24 mouse cellular contexts compared by ENCODE assay signal in the genomic region with DNA sequence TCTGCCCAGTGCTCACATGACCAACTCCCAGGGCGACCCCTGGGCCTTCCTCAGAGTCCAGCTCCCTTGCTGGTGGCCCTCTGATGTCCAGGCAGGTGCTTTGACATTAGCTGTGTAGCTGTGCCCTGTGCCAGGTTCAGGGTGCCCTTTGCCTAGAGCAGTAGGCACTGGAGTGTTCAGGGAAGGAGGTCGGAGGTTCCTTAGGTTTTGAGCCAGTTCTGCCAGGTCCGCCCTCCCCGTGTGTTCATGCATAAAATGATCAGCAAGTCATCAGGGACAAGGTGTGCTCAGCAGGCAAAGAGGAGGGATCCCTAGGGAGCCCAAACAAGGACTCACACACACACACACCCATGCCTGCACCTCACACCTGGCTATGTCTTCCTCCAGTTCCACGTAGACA. TPM values are rescaled to one million over a fixed set of nuclear protein-coding genes. Genes with fewer than 3 reads are reported as not detected.
DNase-seq lines count a peak whose midpoint lies in the region; ATAC-seq and TF ChIP-seq lines count a peak whose summit lies in the region.
"Had no signal": no experiment of that assay in that cellular context is flagged by ENCODE, and none has a peak within 500 bp of the region (broad histone marks: within the 10 kb centered on the region; RNA-seq: fewer than 3 reads in every experiment).

No protein-coding gene starts in this region.

- no peak overlapping the region for H3K9ac ChIP-seq in forebrain, embryonic 12.5 days
- no peak overlapping the region for H3K9ac ChIP-seq in kidney, embryonic 14.5 days (ENCODE audit: low read depth, low read length)
- no peak overlapping the region for H3K9ac ChIP-seq in kidney, embryonic 16.5 days (replicated peaks; ENCODE audit: low read length)
- H3K9ac ChIP-seq in stomach, embryonic 16.5 days (ENCODE audit: low read length), result peak overlapping the region; percentile 65
- H3K9ac ChIP-seq: forebrain, embryonic 15.5 days; hindbrain, embryonic 14.5 days had no signal

- DNase-seq in forebrain, embryonic 10.5 days (ENCODE audit: extremely low spot score, low spot score), result no peak
- peak; percentile 86 for DNase-seq in kidney, adult 2 months
- DNase-seq in cerebellum, adult 9-10 months, result no peak
- DNase-seq in spleen, adult 18-20 months, result no peak
- DNase-seq: adrenal gland, postnatal 14 days; cerebellum, adult 2 months; gastrocnemius, postnatal 25 days; left cerebral cortex, postnatal 4 days; lung, adult 2 months; retina, postnatal 1 day; right cerebral cortex, postnatal 4 days; thymus, postnatal 4 days had no signal

- TF ChIP-seq CTCF in kidney, adult 2 months (conservative IDR thresholded peaks at IDR 0.05; ENCODE audit: insufficient read depth, insufficient read length, low read depth, low read length), result no peak

- H3K36me3 ChIP-seq in forebrain, embryonic 10.5 days (replicated peaks), result no peaks in the 10 kb centered on the region
- no peaks in the 10 kb centered on the region for H3K36me3 ChIP-seq in forebrain, embryonic 12.5 days (replicated peaks)
- no peaks in the 10 kb centered on the region for H3K36me3 ChIP-seq in kidney, adult 2 months (ENCODE audit: control insufficient read depth, insufficient read depth, low read length)
- H3K36me3 ChIP-seq in kidney, embryonic 14.5 days (ENCODE audit: control insufficient read depth, insufficient read depth, low read length), result no peaks in the 10 kb centered on the region
- H3K36me3 ChIP-seq in kidney, embryonic 16.5 days (ENCODE audit: insufficient read depth, low read length), result no peaks in the 10 kb centered on the region
- H3K36me3 ChIP-seq in stomach, embryonic 16.5 days (ENCODE audit: control insufficient read depth, insufficient read depth, low read length), result no peaks in the 10 kb centered on the region
- H3K36me3 ChIP-seq: forebrain, embryonic 15.5 days had no signal

- H3K27me3 ChIP-seq in forebrain, embryonic 10.5 days (ENCODE audit: poor library complexity, severe bottlenecking), result no peaks in the 10 kb centered on the region
- H3K27me3 ChIP-seq in forebrain, embryonic 12.5 days, result no peaks in the 10 kb centered on the region
- H3K27me3 ChIP-seq in kidney, adult 2 months (replicated peaks; ENCODE audit: control insufficient read depth, insufficient read depth, low read length), result no peaks in the 10 kb centered on the region
- no peaks in the 10 kb centered on the region for H3K27me3 ChIP-seq in kidney, embryonic 14.5 days (ENCODE audit: control insufficient read depth, insufficient read depth, low read length)
- no peaks in the 10 kb centered on the region for H3K27me3 ChIP-seq in kidney, embryonic 16.5 days (ENCODE audit: insufficient read depth, low read length)
- H3K27me3 ChIP-seq in stomach, embryonic 16.5 days (ENCODE audit: control insufficient read depth, insufficient read depth, low read length), result no peaks in the 10 kb centered on the region
- H3K27me3 ChIP-seq: forebrain, embryonic 15.5 days had no signal

- H3K4me2 ChIP-seq in forebrain, embryonic 12.5 days, result no peak overlapping the region
- no peak overlapping the region for H3K4me2 ChIP-seq in kidney, embryonic 14.5 days (replicated peaks; ENCODE audit: low read depth, low read length)
- no peak overlapping the region for H3K4me2 ChIP-seq in kidney, embryonic 16.5 days (replicated peaks; ENCODE audit: low read depth, low read length)
- H3K4me2 ChIP-seq in stomach, embryonic 16.5 days (ENCODE audit: low read depth, low read length), result peak overlapping the region; percentile 37
- H3K4me2 ChIP-seq: forebrain, embryonic 15.5 days; heart, embryonic 11.5 days; hindbrain, embryonic 14.5 days; liver, embryonic 11.5 days; midbrain, embryonic 11.5 days had no signal

- no peak for ATAC-seq in forebrain, embryonic 12.5 days (ENCODE audit: low FRiP score)
- no peak for ATAC-seq in kidney, embryonic 14.5 days (ENCODE audit: low FRiP score, low TSS enrichment)
- ATAC-seq in kidney, embryonic 16.5 days (ENCODE audit: low FRiP score, low TSS enrichment), result no peak; the same call in 1 of the 2 replicates
- no peak for ATAC-seq in stomach, embryonic 16.5 days (ENCODE audit: insufficient read depth, low FRiP score)
- ATAC-seq: forebrain, embryonic 15.5 days had no signal

- TF ChIP-seq POLR2A in kidney, adult 2 months (IDR thresholded peaks at IDR 0.05; ENCODE audit: low read depth, low read length), result no peak

- H3K4me1 ChIP-seq in forebrain, embryonic 10.5 days, result peaks cover 17% of the 10 kb centered on the region
- H3K4me1 ChIP-seq in forebrain, embryonic 12.5 days, result no peaks in the 10 kb centered on the region
- peaks cover 9% of the 10 kb centered on the region for H3K4me1 ChIP-seq in kidney, adult 2 months (ENCODE audit: control insufficient read depth, insufficient read depth, low read length)
- H3K4me1 ChIP-seq in kidney, embryonic 14.5 days (ENCODE audit: control insufficient read depth, insufficient read depth, low read length), result peaks cover 20% of the 10 kb centered on the region
- peaks cover 35% of the 10 kb centered on the region for H3K4me1 ChIP-seq in kidney, embryonic 16.5 days (ENCODE audit: insufficient read depth, low read length)
- peaks cover 9% of the 10 kb centered on the region; the same call in 1 of the 2 replicates for H3K4me1 ChIP-seq in stomach, embryonic 16.5 days (ENCODE audit: control insufficient read depth, insufficient read depth, low read length)
- H3K4me1 ChIP-seq: forebrain, embryonic 15.5 days had no signal

- no peak overlapping the region for H3K4me3 ChIP-seq in forebrain, embryonic 10.5 days
- no peak overlapping the region for H3K4me3 ChIP-seq in forebrain, embryonic 12.5 days (replicated peaks)
- H3K4me3 ChIP-seq in kidney, adult 2 months (ENCODE audit: insufficient read depth, low read depth, low read length), result no peak overlapping the region
- no peak overlapping the region for H3K4me3 ChIP-seq in kidney, embryonic 14.5 days (ENCODE audit: low read length)
- no peak overlapping the region for H3K4me3 ChIP-seq in kidney, embryonic 16.5 days (ENCODE audit: low read length)
- no peak overlapping the region for H3K4me3 ChIP-seq in stomach, embryonic 16.5 days (replicated peaks; ENCODE audit: low read length)
- H3K4me3 ChIP-seq: erythroblast, embryonic 14.5 days; forebrain, embryonic 15.5 days had no signal

- H3K27ac ChIP-seq in forebrain, embryonic 10.5 days, result 0 out of 2 replicates have a peak overlapping the region, but pooled peaks have one; percentile 4
- no peak overlapping the region for H3K27ac ChIP-seq in forebrain, embryonic 12.5 days
- H3K27ac ChIP-seq in kidney, adult 2 months (ENCODE audit: insufficient read depth, low read depth, low read length), result no peak overlapping the region; the same call in 1 of the 2 replicates
- H3K27ac ChIP-seq in kidney, embryonic 14.5 days (ENCODE audit: low read depth, low read length), result no peak overlapping the region
- peak overlapping the region; percentile 35; the same call in 1 of the 2 replicates for H3K27ac ChIP-seq in kidney, embryonic 16.5 days (ENCODE audit: low read length)
- peak overlapping the region; percentile 96 for H3K27ac ChIP-seq in stomach, embryonic 16.5 days (ENCODE audit: low read length)
- H3K27ac ChIP-seq: forebrain, embryonic 15.5 days; hindbrain, embryonic 14.5 days; macrophage had no signal

- 77% methylated on average over 5 of the region's 5 CpGs for WGBS in forebrain, embryonic 10.5 days
- 73% methylated on average over 5 of the region's 5 CpGs for WGBS in forebrain, embryonic 12.5 days
- 35% methylated on average over 5 of the region's 5 CpGs for WGBS in kidney, adult 2 months
- 62% methylated on average over 5 of the region's 5 CpGs for WGBS in kidney, embryonic 14.5 days
- 62% methylated on average over 5 of the region's 5 CpGs for WGBS in kidney, embryonic 16.5 days
- 68% methylated on average over 5 of the region's 5 CpGs for WGBS in stomach, embryonic 16.5 days

- H3K9me3 ChIP-seq in forebrain, embryonic 10.5 days, result no peaks in the 10 kb centered on the region
- no peaks in the 10 kb centered on the region for H3K9me3 ChIP-seq in forebrain, embryonic 12.5 days
- peaks cover 5% of the 10 kb centered on the region; the same call in 1 of the 2 replicates for H3K9me3 ChIP-seq in kidney, embryonic 14.5 days (ENCODE audit: control insufficient read depth, low read length)
- H3K9me3 ChIP-seq in kidney, embryonic 16.5 days (ENCODE audit: low read length), result peaks cover 2% of the 10 kb centered on the region; the same call in 1 of the 2 replicates
- H3K9me3 ChIP-seq in stomach, embryonic 16.5 days (replicated peaks; ENCODE audit: control insufficient read depth, low read length), result no peaks in the 10 kb centered on the region
- H3K9me3 ChIP-seq: forebrain, embryonic 15.5 days had no signal

RNA-seq across cellular contexts. Expression of a gene that starts 15.0 kb away (rescaled TPM):
- 0.55 and 0.63 TPM in 2 replicates for polyA plus RNA-seq in forebrain, embryonic 10.5 days (2016; fragmentation: Nextera tagmentation; extraction: Ambion mirVana)
- 1.00 and 1.1 TPM in 2 replicates for polyA plus RNA-seq in forebrain, embryonic 12.5 days (2016; fragmentation: Nextera tagmentation; extraction: Ambion mirVana)
- 1.8 and 2.0 TPM in 2 replicates for polyA plus RNA-seq in kidney, adult 2 months (2012; rRNA removed)
- polyA plus RNA-seq in kidney, embryonic 14.5 days (2014; fragmentation: Nextera tagmentation; extraction: Ambion mirVana), result 1.9 and 2.5 TPM in 2 replicates
- polyA plus RNA-seq in kidney, embryonic 16.5 days (2015; fragmentation: Nextera tagmentation; extraction: Ambion mirVana), result 3.0 and 3.1 TPM in 2 replicates
- 3.0 and 3.5 TPM in 2 replicates for polyA plus RNA-seq in stomach, embryonic 16.5 days (2015; fragmentation: Nextera tagmentation; extraction: Ambion mirVana)
- polyA plus RNA-seq: erythroblast, embryonic 14.5 days; macrophage had no signal

RNA-seq across cellular contexts. Expression of a gene that starts 45.5 kb away (rescaled TPM):
- polyA plus RNA-seq in forebrain, embryonic 10.5 days (2016; fragmentation: Nextera tagmentation; extraction: Ambion mirVana), result 0.05 and 0.06 TPM in 2 replicates
- not detected in 2 replicates for polyA plus RNA-seq in forebrain, embryonic 12.5 days (2016; fragmentation: Nextera tagmentation; extraction: Ambion mirVana)
- polyA plus RNA-seq in kidney, adult 2 months (2012; rRNA removed), result 99.3 and 105 TPM in 2 replicates
- 2.0 and 3.9 TPM in 2 replicates for polyA plus RNA-seq in kidney, embryonic 14.5 days (2014; fragmentation: Nextera tagmentation; extraction: Ambion mirVana)
- polyA plus RNA-seq in kidney, embryonic 16.5 days (2015; fragmentation: Nextera tagmentation; extraction: Ambion mirVana), result 14.7 and 17.8 TPM in 2 replicates
- 0.17 TPM in 1 of 2 replicates, not detected in the other for polyA plus RNA-seq in stomach, embryonic 16.5 days (2015; fragmentation: Nextera tagmentation; extraction: Ambion mirVana)
- polyA plus RNA-seq: cerebellum, adult 2 months; erythroblast, embryonic 14.5 days; forebrain, embryonic 15.5 days; intestine, embryonic 14.5 days; lung, adult 2 months; macrophage; midbrain, embryonic 11.5 days had no signal

RNA-seq across cellular contexts. Expression of a gene that starts 51.9 kb away (rescaled TPM):
- polyA plus RNA-seq in forebrain, embryonic 10.5 days (2016; fragmentation: Nextera tagmentation; extraction: Ambion mirVana), result 3.3 and 3.7 TPM in 2 replicates
- polyA plus RNA-seq in forebrain, embryonic 12.5 days (2016; fragmentation: Nextera tagmentation; extraction: Ambion mirVana), result 1.9 and 2.0 TPM in 2 replicates
- 8.1 and 9.6 TPM in 2 replicates for polyA plus RNA-seq in kidney, adult 2 months (2012; rRNA removed)
- 3.7 and 3.9 TPM in 2 replicates for polyA plus RNA-seq in kidney, embryonic 14.5 days (2014; fragmentation: Nextera tagmentation; extraction: Ambion mirVana)
- 8.3 and 8.6 TPM in 2 replicates for polyA plus RNA-seq in kidney, embryonic 16.5 days (2015; fragmentation: Nextera tagmentation; extraction: Ambion mirVana)
- polyA plus RNA-seq in stomach, embryonic 16.5 days (2015; fragmentation: Nextera tagmentation; extraction: Ambion mirVana), result 9.5 and 12.1 TPM in 2 replicates
- polyA plus RNA-seq: erythroblast, embryonic 14.5 days had no signal

Comparison
In these comparisons a context has a peak if more than half of its experiments do, and no peak if none do; other contexts are left out.
1. H3K27ac ChIP-seq: peak in forebrain, embryonic 10.5 days (single experiment), kidney, embryonic 16.5 days (single experiment) and stomach, embryonic 16.5 days (single experiment); none in forebrain, embryonic 12.5 days (single experiment), kidney, adult 2 months (single experiment) and kidney, embryonic 14.5 days (single experiment).